Mouse (Mus musculus) MEL (cell line): Measurements from ENCODE around the gene Sgms1.

Experiments
- CHD1 ChIP-seq: IDR thresholded peaks from 2 replicates; pipeline ENCODE4 v1.6.1; 2012; ENCODE audit warnings: low read depth, mild to moderate bottlenecking, inconsistent platforms, low read length, improper control_type of control experiment
- CTCF ChIP-seq, 3 experiments: IDR thresholded peaks in 2 of 3; conservative IDR thresholded peaks in 1 of 3; 2 replicates each; pipeline ENCODE4 v1.5.1; 2011 to 2012; ENCODE audit warnings: low read length in 3 of 3, low read depth in 2 of 3, mild to moderate bottlenecking in 2 of 3, improper control_type of control experiment in 1 of 3, inconsistent platforms in 1 of 3, mixed read lengths in 1 of 3, moderate library complexity in 1 of 3; ENCODE audit not compliant: control insufficient read depth in 1 of 3, insufficient read depth in 1 of 3, poor library complexity in 1 of 3, severe bottlenecking in 1 of 3
- GATA1 ChIP-seq: IDR thresholded peaks from 2 replicates; pipeline ENCODE4 v1.6.1; 2011; ENCODE audit warnings: low read depth, low read length, improper control_type of control experiment
- ZNF384 ChIP-seq: IDR thresholded peaks from 2 replicates; pipeline ENCODE4 v1.6.1; 2012; ENCODE audit warnings: low read depth, mild to moderate bottlenecking, inconsistent platforms, low read length, improper control_type of control experiment

DNA sequence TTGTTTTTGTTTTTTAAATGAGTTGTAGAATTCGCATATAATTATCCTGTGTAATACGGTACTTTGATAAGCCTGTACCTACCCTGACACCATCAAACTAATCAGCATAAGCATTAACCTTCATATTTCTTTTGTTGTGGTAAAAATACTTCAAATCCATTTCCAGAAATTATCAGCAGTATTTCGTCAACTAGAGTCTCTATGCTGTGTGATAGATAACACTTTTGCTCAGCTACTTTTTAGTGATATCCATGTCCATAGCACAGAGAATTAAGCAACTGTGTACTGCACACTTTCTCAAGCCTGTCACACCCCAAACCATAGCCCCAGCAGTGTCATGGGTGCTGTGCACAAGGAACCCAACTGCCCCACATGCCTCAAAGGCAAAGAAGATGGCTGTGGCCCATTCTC lies 152.3 kb downstream of the Sgms1 start:
- TF ChIP-seq CTCF (IDR thresholded peaks at IDR 0.05 in 2 of 3, conservative IDR thresholded peaks at IDR 0.05 in 1 of 3; ENCODE audit: control insufficient read depth in 1 of 3, insufficient read depth in 1 of 3, low read depth in 2 of 3, low read length in 3 of 3, poor library complexity in 1 of 3, severe bottlenecking in 1 of 3): no peak
- TF ChIP-seq ZNF384: no peak
- no peak for TF ChIP-seq CHD1
- peak; percentile 84 for TF ChIP-seq GATA1
